Mouse (Mus musculus) cerebellum, adult 11-12 months (tissue): Measurements from ENCODE around the gene Foxp4.
A peak's percentile ranks its signal among the peaks of the same experiment; 100 is the strongest.

Source experiments
- DNase-seq: peaks from one replicate; pipeline ENCODE4 v3.0.0; 2022

The Foxp4 gene

DNA sequence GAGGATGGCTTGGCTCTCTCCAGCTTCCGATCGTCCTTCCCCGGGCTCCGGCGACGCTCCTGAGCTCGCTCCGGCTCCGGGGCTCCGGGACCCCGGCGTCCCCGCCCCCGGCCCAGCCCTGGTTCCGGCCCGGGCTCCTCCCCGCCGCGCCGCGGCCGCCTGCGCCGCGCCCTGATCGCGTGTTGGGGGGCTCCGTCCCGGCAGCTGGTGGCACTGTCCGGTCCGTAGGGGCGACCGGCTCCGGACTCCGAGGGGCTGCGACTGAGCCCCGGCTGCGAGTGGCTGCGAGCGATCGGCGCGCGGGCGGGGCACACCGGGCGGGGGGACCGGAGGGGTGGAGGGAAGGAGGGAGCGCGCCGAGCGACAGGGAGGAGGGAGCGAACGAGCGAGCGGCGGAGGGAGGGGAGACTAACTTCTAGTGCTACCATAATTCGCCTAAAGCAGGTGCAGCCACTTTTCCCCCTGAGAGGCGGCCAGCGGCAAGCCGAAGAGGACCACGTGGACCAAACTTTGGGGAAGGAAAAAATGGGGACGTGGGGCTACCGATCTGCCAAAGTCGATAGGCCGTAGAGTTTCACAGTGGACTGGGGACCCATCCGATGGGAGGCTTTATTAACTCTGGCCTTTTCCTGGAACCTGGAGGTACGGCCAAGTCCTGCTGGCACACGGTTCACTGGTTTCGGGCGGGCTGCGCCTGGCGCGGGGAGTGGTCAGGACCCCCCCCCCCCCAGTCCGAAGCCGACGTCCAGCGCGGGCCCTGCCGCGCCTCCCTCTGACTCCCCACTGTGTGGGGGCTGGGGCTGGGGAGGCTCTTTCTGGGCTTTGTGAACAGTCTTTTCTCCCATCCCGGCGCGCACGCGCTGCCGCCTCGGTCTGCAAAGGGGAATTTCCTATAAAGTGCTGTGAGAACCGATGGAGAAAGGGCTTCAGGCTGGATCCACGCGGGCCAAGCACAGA is at the start of gene Foxp4:
Gene Foxp4 (minus strand): TSS at position 263 of the 957 bp plus-strand sequence.
- peak; percentile 25 for DNase-seq

DNA sequence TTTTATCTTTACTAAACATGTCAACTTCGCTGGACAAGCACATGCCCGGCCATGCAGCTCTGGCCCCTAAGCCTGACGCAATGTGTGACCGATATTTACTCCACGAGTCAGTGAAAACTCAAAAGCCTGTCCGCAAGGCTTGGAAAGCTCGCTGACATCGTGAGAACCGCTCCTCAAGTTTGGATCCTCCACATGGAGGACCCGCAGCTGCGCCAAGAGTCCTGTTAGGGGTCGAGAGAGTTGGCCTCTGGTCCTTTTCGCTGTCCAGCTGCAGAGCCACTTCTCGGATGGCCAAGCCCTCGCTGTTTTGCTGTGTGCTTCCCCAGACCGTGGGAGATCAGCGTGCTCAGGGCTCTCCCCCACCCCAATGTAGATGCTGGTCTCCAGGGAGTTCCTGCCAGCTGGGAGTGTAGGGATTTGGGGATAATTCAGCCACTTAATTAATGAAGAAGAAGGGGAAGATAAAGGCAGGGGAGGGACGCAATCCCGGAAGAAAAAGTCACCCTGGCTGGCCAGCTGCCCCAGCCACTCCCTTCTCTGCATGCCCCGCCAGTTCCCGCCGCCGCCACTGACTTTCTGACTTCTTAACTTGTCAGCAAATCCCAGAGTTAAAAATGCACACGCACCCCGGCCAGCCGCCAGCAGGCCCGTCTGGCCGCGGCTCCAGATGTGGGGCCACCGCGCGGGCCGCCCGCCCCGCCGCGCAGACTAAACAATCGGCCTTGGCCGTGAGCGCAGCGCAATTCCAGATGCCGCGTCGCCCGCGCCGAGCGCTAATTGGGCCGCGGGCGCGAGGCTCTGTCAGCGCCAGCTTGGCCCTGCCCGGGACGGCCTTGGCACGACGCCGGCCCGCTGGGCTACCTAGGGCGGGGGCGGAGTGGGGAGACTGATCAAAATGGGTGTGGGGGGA is 49.4 kb upstream of the Foxp4 start:
- no peak for DNase-seq

DNA sequence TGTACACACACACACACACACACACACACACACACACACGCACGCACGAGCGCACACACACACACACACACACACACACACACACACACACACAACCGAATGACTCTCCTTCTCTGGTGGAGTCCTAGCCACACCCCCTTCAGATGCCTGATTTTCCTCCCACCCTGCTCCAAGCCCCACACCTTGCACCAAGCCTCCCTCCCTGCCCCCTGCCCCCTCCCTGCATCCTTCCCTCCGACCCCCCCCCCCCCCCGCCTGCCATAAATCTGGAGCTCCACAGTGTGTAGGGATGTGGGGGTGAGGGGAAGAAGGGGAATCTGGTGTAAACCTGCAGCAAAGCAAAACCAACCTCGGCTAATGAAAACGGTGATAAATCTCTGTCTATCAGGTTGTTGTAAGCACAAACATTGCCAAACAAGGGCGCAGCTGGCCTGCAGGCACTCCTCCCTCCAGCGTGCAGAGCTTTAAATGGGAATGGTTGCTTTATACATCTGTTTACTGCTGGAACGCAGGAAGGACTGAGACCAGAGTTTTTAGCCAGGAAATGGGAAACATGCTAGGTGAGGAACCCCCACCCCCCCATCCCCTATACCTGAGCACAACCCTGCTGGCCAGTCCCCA is 41.5 kb upstream of the Foxp4 start:
- no peak for DNase-seq

DNA sequence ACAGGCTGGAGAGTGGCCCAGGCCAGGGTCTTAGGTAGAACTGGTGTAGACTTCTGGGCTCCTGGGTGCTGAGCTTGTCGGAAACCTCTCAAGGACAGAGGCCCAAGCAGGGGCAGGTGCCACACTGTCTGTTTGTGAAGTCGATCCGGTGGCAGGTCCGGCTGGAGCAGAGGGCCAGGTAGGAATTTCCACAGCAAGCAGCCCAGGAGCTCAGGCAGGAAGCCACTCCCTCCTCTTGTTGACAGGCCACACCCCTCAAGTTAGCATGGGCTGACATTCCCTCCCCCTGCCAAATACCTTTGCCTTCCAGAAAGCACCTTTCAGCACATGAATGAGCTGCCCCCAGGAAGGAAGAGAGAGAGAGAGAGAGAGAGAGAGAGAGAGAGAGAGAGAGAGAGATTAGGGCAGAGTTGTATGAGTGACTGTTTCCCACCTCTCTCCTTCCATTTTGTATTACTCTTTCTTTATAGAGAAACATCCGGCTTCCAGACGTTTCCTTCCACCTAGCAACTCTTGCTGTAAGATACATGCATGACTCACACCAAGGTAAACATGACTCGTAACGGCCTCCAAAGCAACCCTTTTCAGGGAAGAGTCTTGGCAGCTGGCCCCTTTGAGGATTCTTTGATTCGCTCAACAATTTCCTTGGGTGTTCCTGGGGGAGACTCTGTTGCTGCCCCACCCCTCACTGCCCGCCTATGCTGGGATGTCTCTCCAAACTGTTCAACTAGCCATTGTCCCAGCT is 33.8 kb upstream of the Foxp4 start:
- DNase-seq = no peak

DNA sequence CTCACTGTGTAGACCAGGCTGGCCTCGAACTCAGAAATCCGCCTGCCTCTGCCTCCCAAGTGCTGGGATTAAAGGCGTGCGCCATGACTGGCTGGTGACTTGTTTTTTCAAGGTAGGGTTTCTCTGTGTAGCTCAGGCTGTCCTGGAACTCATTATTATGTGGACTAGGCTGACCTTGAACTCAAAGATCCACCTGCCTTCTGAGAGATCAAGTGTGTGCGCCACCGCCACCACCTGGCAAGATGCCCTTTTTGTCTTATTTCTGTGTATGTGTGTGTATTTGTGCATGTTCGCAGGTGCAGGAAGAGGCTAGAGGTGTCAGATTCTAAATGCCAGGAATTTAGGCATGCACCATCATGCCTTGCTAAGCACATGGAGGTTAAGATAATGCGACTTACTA is 32.0 kb upstream of the Foxp4 start:
- no peak for DNase-seq

DNA sequence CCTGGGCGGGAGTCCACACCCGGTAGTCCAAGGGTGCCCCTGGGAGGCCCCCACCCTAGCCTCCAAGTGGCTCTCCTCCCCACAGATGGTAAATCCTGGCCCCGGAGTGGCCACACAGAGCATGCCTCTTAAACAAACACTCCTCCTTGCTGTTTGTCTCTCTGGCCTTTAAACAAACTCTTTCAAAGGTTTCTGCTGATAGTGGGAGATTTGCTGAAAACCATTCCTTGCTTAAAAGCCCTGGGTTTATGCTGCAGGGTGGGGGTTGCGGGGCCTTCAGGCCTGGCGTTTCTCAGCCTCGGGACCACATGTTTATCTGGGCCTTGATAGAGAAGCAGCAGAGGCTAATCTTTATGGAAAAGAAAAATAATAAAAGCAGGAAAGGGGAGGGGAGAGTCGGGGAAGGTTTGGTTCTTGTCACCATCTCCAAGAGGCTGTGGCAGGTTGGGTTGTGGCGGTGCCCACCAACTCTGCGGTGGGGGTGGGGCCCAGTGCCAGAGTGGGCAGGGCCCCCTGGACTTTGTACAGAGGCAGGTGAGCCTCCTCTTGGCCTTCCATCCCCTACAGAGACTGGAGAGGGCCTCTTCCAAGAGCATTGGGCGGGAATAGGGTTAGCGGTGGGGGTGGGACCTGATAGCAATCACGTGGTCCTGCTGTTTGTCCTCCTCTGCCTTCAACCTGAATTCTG is 30.8 kb upstream of the Foxp4 start:
- DNase-seq = no peak

DNA sequence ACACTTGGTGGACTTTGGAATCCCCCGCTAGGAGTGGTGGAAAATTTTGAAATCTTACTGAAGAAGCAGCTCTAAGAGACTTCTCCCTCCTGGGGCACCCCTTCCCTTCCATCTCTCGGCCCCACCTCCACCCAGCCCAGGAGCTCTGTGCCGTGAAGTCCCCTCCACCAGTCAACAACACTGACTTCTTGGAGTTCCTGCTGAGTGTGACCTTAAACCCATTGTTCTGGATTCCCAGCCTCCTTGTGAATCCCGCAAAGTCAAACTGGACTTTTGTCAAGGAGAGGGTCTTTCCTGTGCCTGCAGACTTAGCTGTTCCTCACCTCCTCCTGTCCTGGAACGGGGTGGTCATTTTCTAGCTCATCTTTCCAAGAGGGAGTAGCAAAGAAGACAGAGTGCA is 28.8 kb upstream of the Foxp4 start:
- DNase-seq = no peak

DNA sequence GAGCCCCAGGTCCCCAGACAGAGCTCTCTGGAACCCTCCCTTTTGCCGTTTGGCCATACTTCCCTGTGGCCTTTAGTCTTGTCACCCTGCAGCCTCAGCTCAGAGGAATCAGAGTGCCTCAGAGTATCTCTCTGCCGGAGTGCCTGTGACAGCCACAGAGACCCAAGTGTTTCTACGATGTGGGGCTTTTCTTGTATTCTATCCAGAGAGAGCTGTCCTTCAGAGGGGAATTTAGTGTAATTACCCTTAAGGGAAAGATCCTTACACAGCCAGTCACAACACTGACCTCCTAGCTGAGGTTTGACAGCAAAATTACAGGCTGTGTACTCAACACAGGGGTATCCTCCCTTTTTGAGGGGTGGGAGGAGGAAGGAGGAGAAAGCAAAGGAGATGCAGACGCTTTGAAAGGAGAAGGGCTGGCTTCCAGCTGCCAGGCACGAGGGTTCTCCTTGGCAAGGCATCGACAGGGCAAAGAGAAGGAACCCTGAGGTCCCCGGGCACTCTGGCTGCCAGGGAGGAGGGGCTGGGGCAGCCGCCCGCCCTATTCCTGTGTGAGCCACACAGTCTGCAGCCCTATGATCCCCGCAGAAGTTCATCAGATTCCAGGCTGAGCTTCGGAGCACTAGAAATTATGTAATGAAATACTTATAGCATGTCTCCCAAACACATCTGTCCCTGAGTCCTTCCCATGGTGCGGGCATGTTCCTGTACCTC is 28.1 kb upstream of the Foxp4 start:
- no peak for DNase-seq

DNA sequence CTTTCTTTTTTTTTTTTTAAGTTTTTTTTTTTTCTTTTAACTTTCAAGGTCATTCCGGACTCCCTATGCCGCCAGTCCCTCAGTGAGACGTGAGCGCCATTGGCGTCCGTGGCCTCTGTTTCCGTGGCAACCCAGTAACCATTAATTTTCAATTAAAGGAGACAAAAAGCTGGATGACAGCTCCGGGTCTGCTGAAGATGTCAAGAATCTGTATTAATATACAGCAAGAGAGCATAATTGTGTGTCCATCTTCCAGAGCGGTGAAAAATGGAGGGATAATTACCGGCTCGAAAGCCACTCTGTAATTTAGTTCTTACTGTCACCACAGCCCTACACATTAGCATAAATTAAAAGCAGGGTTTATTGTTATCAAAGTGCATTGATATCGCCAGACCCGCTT is 27.0 kb upstream of the Foxp4 start:
- DNase-seq = no peak

DNA sequence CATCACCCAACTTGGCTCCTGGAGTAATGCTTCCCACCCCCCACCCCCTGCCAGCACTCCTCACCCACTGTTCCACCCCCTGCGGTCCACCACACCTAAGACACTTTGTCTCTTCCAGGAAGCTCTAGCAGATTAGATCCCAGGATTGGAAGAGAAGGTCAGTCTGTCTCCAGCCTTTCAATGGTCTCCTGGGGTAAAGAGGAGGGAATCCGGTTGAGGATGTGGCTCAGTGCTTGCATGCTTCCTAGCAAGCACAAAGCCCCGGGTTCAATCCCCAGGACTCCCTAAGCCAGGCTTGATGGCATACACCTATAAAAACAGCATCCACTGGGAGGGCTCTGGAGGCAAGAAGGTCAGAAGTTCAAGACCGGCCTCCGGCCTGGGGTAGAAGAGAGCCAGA is 26.4 kb upstream of the Foxp4 start:
- DNase-seq = no peak

DNA sequence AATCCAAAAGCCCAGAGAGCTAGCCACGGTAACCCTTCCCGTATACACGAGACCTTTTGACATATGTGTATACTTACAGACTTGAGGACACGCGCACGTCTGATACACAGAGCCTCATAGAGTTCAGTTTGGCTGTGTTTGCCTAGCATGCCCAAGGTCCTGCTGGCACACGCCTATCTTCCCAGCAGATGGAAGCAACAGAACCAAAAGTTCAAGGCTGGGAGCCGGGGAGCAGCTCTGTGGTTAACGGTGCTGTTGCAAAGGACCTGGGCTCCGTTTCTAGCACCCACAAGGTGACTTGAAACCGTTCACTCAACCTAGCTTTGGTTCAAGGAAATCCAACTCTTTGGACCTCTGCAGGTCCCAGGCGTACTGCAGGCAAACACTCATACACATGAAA is 25.0 kb upstream of the Foxp4 start:
- no peak for DNase-seq

DNA sequence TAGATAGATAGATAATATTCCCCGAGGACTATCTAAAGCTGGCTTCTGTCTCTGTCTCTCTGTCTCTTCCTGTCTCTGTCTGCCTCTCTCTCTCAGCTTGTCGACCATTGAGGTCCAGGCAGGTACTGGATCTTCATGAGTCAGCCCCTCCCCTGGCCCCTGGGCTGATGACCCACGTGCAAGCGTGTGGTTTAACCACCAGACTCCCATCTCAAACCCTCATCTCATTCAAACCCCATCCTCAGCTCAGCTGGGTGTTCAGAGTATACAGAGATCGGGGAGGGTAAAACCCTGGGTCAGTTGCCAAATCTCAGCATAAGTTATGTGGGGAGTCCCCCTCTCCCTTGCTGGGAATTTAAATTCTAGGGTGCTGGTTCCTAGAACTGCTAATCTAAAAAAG is 24.3 kb upstream of the Foxp4 start:
- no peak for DNase-seq

DNA sequence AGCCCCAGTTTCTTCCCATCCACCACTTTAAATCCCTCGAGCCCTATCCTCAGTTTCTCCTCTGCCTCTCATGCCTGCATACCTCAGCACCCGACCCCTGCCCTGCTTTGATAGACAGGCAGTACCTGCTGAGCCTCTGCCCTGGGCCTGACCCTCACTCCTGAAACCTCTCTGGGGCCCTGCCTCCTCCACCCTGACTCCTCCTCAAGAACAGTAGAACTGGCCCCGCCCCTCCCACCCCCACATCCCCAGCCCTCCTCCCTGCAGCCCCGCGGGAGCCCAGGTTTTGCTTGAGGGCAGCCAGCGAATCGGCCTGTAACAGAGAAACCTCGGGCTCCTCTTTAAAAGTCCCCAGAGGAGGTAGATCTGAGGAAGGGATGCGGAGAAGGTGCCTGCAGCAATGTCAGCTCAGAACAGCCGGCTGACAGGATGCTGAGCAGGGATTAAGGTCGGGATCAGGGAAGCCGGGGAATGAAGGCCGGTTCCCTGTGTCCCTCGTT is 22.5 kb upstream of the Foxp4 start:
- no peak for DNase-seq

DNA sequence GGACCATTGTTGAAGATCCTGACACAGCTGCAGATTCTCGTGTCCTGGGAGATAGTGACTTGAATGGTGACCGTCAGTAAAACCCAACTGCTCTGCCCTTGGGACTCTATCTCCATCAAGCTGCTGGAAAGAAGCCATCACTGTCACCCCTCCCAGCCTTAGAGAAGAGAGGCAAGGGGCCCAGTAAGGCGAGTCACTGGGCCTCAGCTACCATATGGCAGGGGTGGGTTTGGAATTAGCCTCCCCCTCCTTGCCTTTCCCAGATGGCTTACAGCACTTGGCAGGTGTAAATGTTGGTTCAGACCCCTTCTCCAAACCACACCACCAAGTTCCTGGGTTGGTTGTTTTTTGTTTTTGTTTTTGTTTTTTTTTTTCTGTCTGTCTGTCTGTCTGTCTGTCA is 21.7 kb upstream of the Foxp4 start:
- no peak for DNase-seq

DNA sequence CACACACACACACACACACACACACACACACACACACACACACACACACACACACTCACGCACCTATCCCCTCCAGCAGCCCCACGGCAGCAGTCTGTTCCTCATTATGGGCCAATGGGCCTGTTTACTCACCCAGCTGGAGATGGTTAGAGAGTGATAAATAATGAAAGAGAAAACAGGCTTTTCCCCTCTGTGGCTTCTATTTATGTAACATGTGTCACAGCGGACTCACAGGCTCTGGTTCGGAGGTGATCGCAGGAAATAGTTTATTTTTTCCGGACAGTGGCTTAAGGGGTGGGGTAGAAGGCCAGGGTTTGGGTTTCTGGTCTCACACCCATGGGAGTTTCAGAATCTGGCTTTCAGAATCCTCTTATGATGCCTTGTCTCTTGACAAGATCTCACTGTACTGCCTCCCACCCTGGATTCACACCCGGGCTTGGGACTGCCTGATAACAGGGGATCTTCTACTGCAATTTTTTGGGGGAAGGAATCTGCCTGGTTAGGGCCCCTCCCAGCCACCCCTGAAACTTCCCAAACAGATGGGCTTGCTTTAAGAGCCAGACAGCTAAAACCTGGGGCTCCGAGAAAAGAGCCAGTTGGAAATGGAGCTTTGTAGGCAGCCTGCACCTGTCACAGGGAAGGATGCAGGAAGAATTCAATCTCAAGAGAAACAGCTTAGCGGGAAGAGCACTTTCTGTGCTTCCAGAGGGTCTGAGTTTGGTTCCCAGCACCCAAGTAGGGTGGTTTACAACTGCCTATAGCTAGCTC is 18.8 kb upstream of the Foxp4 start:
- DNase-seq = no peak

DNA sequence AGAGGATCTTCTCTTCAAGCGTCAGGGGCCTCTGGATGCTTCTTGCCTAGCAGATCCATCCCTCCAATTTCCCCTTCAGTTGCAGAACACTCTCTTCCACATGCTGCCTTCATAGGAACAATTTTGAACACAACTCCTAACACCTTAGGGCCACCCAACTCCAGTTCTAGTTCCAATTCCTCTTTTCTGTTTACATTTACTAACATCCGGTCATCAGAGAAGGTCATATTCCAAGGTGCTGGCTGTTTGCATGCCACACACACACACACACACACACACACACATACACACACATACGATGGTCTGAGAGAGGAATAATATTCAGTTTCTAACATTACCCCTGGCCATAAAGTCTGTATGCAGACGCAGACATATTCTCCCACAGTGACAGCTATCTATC is 17.6 kb upstream of the Foxp4 start:
- DNase-seq = no peak

DNA sequence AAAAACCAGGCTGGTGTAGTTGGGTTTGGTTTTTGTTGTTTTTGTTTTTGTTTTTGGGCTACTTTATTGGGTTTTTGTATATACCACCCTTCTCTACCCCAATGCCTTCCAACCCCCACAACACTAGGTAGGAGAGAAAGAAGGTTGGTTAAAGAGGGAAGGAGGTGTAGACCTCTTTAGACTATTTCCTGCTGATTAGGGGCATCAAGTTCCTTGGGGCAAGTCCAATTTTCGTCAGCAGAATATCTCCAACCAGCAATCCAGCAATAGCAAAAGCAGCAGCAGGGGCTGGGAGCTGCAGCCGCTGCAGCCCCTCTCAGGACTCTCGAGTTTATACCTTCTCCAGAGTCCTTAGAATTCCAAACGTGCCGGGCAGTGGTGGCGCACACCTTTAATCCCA is 14.4 kb upstream of the Foxp4 start:
- DNase-seq = no peak

DNA sequence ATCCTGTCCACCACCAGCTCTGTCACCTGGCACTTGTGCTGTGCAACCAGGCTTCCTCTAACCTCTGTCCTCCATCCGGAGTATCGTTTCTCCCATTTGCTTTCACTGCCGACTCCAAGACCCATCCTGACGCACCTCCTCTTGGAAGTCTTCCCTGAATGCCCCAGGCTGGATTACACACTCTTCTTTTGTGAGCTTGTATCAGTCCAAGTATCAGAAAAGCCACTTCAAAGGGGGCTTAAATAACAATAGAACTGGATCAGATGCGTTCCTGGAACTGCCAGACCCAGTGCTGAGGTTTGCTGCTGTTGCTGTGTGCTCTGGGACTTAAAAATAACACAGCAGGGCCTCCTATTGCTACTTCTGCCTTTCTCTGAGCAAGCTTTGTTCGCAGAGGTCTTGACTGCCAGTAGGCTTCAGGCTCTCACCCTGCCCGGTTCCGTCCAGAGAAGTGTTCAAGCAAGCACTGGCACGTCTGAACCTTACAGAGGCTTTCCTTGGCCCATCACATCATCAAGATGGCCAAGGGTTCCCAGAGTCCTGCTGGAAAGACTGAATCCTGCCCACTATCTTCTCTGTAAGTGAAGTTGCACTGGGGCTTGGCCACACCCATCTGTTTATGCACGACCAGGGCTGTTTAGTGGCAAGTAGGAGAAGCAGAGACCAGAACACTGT is 13.6 kb upstream of the Foxp4 start:
- DNase-seq = no peak

DNA sequence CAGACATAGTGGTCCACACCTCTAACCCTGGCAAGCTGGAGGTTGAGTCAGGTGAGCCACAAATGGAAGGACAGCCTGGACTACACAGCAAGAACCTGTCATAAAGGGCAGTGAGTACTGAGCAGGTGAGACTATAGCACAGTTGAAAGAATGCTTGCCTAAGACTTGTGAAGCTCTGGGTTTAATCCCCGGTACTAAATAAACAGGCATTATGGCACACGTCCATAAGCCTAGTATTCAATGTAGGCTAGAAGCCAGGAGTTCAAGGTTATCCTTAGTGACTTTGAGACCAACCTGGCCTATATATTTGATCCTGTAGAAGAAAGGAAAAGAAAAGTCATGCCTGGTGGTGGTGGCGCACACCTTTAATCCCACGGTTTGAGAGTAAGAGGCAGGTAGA is 12.1 kb upstream of the Foxp4 start:
- DNase-seq = no peak

DNA sequence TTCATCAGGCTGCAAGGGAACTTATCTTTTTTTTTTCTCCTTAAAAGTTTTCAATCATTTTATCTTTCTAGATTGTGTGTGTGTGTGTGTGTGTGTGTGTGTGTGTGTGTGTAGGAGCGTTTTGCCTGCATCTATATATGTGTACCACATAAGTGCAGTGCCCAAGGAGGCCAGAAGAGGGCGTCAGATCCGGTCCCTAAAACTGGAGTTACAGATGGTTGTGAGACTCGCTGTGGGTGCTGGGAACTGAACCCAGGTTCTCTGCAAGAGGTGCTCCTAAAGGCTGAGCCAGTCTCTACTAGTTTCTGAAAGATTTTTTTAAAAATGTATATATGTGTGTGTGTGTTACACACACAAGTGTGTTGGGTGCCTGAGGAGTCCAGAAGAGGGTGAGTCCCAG is 5.0 kb upstream of the Foxp4 start:
- DNase-seq = no peak
